In genomic region chr10:60262386-60262785, GRCm38 (mm10) we compare ENCODE assay signal across 8 mouse cellular contexts. TPM values are rescaled to one million over a fixed set of nuclear protein-coding genes. Genes with fewer than 3 reads are reported as not detected.
A peak's percentile ranks its signal among the peaks of the same experiment; 100 is the strongest.
DNase-seq lines count a peak whose midpoint lies in the region; ATAC-seq and TF ChIP-seq lines count a peak whose summit lies in the region.

No protein-coding gene starts in this region.

- peak overlapping the region; percentile 28 for H3K27ac ChIP-seq in bone marrow, adult 2 months (ENCODE audit: control insufficient read depth, insufficient read depth, low read depth, low read length, poor library complexity)
- peak overlapping the region; percentile 78 for H3K27ac ChIP-seq in hindbrain, embryonic 13.5 days

- ATAC-seq in G1E (ENCODE audit: extremely low read depth, insufficient number of reproducible peaks, low FRiP score, poor library complexity, severe bottlenecking): peak; percentile 63
- ATAC-seq in hindbrain, embryonic 13.5 days (ENCODE audit: low FRiP score): peak; percentile 85
- peak; percentile 89 for ATAC-seq in megakaryocyte-erythroid progenitor cell, adult 5-6 weeks (replicated peaks; ENCODE audit: low FRiP score, low TSS enrichment, poor library complexity, severe bottlenecking)

- H3K4me2 ChIP-seq in hindbrain, embryonic 13.5 days: no peak overlapping the region

- no peak for TF ChIP-seq CTCF in G1E (IDR thresholded peaks at IDR 0.05; ENCODE audit: low read depth, low read length)
- no peak for TF ChIP-seq CTCF in bone marrow, adult 2 months (IDR thresholded peaks at IDR 0.05; ENCODE audit: control insufficient read depth, insufficient read depth, low read length)

- peak; percentile 39 for DNase-seq in G1E (ENCODE audit: low spot score)
- peak; percentile 80 for DNase-seq in gastrocnemius, adult 18-20 months (ENCODE audit: low spot score)
- DNase-seq in left cerebral cortex, adult 18-20 months (ENCODE audit: low spot score in 2 of 2): peak; percentile 61 to 71
- peak; percentile 64 to 82 for DNase-seq in right cerebral cortex, postnatal 36 days (ENCODE audit: low spot score in 2 of 2)
- peak; percentile 17 for DNase-seq in yolk sac, embryonic 10.5 days (ENCODE audit: low spot score)

- peaks cover 6% of the 10 kb centered on the region; the same call in 1 of the 2 replicates for H3K27me3 ChIP-seq in G1E (ENCODE audit: insufficient read depth, low read length)
- H3K27me3 ChIP-seq in hindbrain, embryonic 13.5 days: no peaks in the 10 kb centered on the region

- no peaks in the 10 kb centered on the region for H3K4me1 ChIP-seq in G1E (ENCODE audit: insufficient read depth, low read depth, low read length)
- peaks cover 13% of the 10 kb centered on the region for H3K4me1 ChIP-seq in bone marrow, adult 2 months (ENCODE audit: control insufficient read depth, insufficient read depth, low read length)
- H3K4me1 ChIP-seq in hindbrain, embryonic 13.5 days (replicated peaks): peaks cover 13% of the 10 kb centered on the region; the same call in 1 of the 2 replicates

- no peak overlapping the region for H3K9ac ChIP-seq in hindbrain, embryonic 13.5 days

- 0 out of 2 replicates have a peak, but pooled peaks have one; percentile 32 for TF ChIP-seq POLR2A in bone marrow, adult 2 months (IDR thresholded peaks at IDR 0.05; ENCODE audit: borderline replicate concordance, control insufficient read depth, low read depth, low read length)

- no peak overlapping the region for H3K4me3 ChIP-seq in G1E (ENCODE audit: low read depth, low read length)
- H3K4me3 ChIP-seq in bone marrow, adult 2 months (replicated peaks; ENCODE audit: control insufficient read depth, low read depth, low read length): no peak overlapping the region
- no peak overlapping the region for H3K4me3 ChIP-seq in hindbrain, embryonic 13.5 days

- H3K9me3 ChIP-seq in G1E (replicated peaks): no peaks in the 10 kb centered on the region
- no peaks in the 10 kb centered on the region for H3K9me3 ChIP-seq in hindbrain, embryonic 13.5 days

- no peaks in the 10 kb centered on the region for H3K36me3 ChIP-seq in G1E (replicated peaks)
- no peaks in the 10 kb centered on the region for H3K36me3 ChIP-seq in hindbrain, embryonic 13.5 days

- WGBS in bone marrow, adult 2 months: 2% methylated on average over 3 of the region's 3 CpGs
- 36% methylated on average over 3 of the region's 3 CpGs for WGBS in hindbrain, embryonic 13.5 days

RNA-seq across cellular contexts. Expression of gene Psap, which starts 15.0 kb away (rescaled TPM):
- total RNA-seq in G1E (2014; fragmentation: Nextera tagmentation): 55.7 and 74.8 TPM in 2 replicates
- total RNA-seq in G1E (2017): 100 and 103 TPM in 2 replicates
- polyA plus RNA-seq in G1E (2012): 32.9 and 35.8 TPM in 2 replicates
- polyA plus RNA-seq in bone marrow, adult 2 months (2011; ENCODE audit: insufficient read depth, insufficient read length, low replicate concordance, missing spikeins): 271 and 453 TPM in 2 replicates
- 100 to 1,000 TPM; 764 to 769 TPM for total RNA-seq in gastrocnemius, adult 18-20 months (2021)
- polyA plus RNA-seq in hindbrain, embryonic 13.5 days (2015; fragmentation: Nextera tagmentation; extraction: Ambion mirVana): 152 and 153 TPM in 2 replicates
- total RNA-seq in left cerebral cortex, adult 18-20 months (2021): 1,000 to 10,000 TPM; 1,592 to 1,629 TPM
- total RNA-seq in megakaryocyte-erythroid progenitor cell, adult 5-6 weeks (2014; fragmentation: Nextera tagmentation): 82.8 and 89.3 TPM in 2 replicates
- total RNA-seq in megakaryocyte-erythroid progenitor cell, adult 5-6 weeks (2017): 84.3 and 86.1 TPM in 2 replicates

RNA-seq across cellular contexts. Expression of gene Chst3, which starts 43.3 kb away (rescaled TPM):
- not detected in 2 replicates for total RNA-seq in G1E (2014; fragmentation: Nextera tagmentation)
- 0.11 TPM in 1 of 2 replicates, not detected in the other for total RNA-seq in G1E (2017)
- polyA plus RNA-seq in G1E (2012): not detected in 2 replicates
- polyA plus RNA-seq in bone marrow, adult 2 months (2011; ENCODE audit: insufficient read depth, insufficient read length, low replicate concordance, missing spikeins): 11.9 and 16.5 TPM in 2 replicates
- under 1 TPM; 0.27 to 0.40 TPM for total RNA-seq in gastrocnemius, adult 18-20 months (2021)
- 1.8 and 2.0 TPM in 2 replicates for polyA plus RNA-seq in hindbrain, embryonic 13.5 days (2015; fragmentation: Nextera tagmentation; extraction: Ambion mirVana)
- 1 to 10 TPM in 1 of 2 experiments, under 1 TPM in 1; 0.65 to 1.1 TPM for total RNA-seq in left cerebral cortex, adult 18-20 months (2021)
- total RNA-seq in megakaryocyte-erythroid progenitor cell, adult 5-6 weeks (2014; fragmentation: Nextera tagmentation): 0.40 and 5.4 TPM in 2 replicates
- 0.11 TPM in 1 of 2 replicates, not detected in the other for total RNA-seq in megakaryocyte-erythroid progenitor cell, adult 5-6 weeks (2017)

Comparison
In these comparisons a context has a peak if more than half of its experiments do, and no peak if none do; other contexts are left out.
1. DNase-seq: peak in every context shown above with its lines; median percentile 80 in gastrocnemius, adult 18-20 months; 73 in right cerebral cortex, postnatal 36 days; 66 in left cerebral cortex, adult 18-20 months; 39 in G1E; 17 in yolk sac, embryonic 10.5 days.
2. RNA of gene Psap, which starts 15.0 kb away (total RNA-seq): 1,592 to 1,629 TPM in left cerebral cortex, adult 18-20 months and 764 to 769 TPM in gastrocnemius, adult 18-20 months; 55.7 to 103 TPM in G1E and 82.8 to 89.3 TPM in megakaryocyte-erythroid progenitor cell, adult 5-6 weeks; every median in the first group is over 4 times any median in the second.
3. Peak in every context shown above with its lines, with median percentiles within 50 percentile points of each other: ATAC-seq.